Mouse (Mus musculus): ENCODE measurements around the gene Aff3.

The Aff3 gene

GRCm38 (mm10) chr1:38259541-38260338 is 405.0 kb downstream of the Aff3 start:
- DNase-seq, result no peak

DNA sequence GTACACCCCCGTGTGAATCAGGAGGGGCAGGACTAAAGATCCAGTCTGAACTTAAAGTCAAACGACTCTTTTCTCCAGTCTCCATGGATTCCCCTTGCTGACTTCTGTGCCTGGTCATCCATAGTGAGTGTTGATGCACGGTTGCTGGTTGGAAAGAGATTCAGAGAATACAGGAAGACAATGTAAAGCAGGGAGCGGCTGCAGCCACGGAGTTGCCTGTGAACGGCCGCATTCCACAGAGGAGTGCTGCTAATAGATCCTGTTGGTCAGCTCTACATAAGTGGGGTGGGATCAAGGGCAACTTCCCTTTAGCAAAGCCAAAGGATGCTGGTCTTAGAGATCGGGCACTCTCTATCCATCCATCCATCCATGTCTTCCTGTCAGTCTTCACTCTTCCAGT is 410.3 kb downstream of the Aff3 start:
- no peak for DNase-seq

- peak; percentile 50 for DNase-seq
Observed at GRCm38 (mm10) chr1:38252766-38253079, 412.0 kb downstream of the Aff3 start.

GRCm38 (mm10) chr1:38252031-38252765 is 412.6 kb downstream of the Aff3 start:
- no peak for DNase-seq

DNA sequence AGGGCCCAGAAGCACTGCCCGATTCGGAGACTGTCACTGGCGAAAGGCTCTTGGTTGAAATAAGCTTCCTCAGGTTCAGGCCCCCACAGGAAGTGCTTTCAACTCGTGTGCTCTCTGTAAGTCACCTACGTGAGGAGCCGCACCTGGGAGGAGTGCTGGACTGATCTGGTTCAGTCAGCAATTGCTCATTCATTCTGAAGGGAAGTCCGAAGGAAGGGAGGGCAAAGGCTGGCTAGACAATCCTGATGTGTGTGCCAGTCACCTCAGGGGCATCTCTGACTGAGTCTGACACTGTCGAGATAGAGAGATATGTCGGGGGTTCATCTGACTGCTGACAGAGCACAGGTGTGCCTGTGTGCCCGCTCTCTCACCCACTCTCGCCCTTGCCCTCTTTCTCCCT is 413.3 kb downstream of the Aff3 start:
- DNase-seq, result no peak

- no peak for DNase-seq
Observed at GRCm38 (mm10) chr1:38250246-38250645, 414.5 kb downstream of the Aff3 start.

- DNase-seq, result no peak
Observed at GRCm38 (mm10) chr1:38249561-38249960, 415.2 kb downstream of the Aff3 start.

GRCm38 (mm10) chr1:38248027-38248426 is 416.7 kb downstream of the Aff3 start:
- no peak for DNase-seq

GRCm38 (mm10) chr1:38242559-38242958 is 422.2 kb downstream of the Aff3 start:
- DNase-seq, result no peak

DNA sequence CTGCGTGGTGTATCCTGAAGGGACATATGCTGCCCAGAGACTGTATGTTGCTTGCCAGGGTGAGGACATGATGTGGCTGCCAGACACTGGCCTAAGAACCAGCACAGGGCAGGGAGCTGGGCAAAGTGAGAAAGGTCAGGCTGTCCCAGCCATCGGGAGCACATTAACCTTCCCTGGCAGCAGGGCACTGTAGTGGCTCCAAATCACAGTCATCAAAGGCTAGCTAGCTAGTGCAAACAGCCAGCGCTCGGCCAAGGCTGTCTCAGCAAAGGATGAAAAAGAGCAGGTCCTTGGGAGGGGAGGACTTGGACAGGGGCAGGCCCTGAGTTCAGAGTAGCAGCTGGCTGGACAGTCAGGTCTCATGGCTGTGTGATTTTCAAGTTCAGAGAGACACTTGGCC is 423.0 kb downstream of the Aff3 start:
- DNase-seq, result no peak

DNA sequence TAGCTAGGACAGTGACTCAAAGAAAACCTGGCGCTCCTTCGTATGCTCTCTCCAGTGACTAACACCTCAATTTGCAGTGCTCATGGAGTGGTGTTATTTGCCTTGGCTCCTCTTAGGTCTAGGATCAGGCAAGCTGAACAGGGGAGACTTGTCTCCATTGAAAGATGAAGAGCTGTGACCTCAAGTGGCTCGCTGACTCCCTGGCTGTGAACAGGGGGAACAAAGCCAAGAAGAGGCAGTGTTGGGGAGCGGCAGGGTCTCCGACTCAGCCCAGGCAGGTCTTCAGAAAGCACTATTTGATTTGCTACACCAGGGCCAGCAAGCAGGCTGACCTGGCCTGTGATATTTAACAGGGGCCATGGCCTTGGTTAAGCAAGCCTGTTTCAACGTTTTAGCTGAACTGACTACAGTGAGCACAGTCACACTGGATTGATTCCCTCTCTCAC is 423.5 kb downstream of the Aff3 start:
- no peak for DNase-seq

- DNase-seq, result no peak
Observed at GRCm38 (mm10) chr1:38240438-38241220, 424.1 kb downstream of the Aff3 start.

DNA sequence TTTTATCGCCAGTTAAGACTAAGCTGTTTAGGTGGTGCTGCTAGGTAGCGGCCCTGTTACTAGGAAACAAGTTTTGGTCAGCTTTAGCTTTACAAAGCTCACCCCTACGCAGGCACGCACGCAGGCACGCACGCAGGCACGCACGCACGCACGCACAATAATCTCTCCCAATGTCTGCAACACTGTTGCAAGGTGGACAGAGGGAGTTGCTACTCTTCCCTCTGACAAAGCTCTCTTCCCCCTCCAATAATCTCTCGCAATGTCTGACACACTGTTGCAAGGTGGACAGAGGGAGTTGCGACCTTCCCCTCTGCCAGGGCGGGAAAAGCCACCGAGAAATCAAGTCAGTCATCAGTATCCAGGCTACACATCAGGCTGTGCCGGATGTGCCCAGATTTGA is 425.2 kb downstream of the Aff3 start:
- no peak for DNase-seq

DNA sequence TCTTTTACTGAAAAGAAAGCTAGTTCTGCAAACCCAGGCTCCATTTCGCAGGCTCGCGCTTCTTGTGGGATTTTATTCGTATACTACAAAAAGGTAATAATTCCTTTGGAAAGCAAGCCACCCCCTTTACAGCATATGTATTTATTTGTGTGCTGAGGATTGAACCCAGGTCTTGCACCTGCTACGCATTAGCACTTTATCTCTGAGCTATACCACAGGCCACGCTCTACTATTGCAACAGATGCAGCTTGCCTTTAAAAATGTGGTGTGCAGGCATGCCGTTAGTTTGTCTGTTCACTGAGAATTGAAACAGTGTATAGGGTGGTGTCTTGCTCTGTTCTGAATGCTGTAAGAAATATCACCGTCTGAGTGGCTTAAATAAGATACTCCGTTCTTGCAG is 426.9 kb downstream of the Aff3 start:
- no peak for DNase-seq

GRCm38 (mm10) chr1:38237027-38237787 is 427.5 kb downstream of the Aff3 start:
- no peak for DNase-seq

GRCm38 (mm10) chr1:38233121-38233520 is 431.6 kb downstream of the Aff3 start:
- no peak for DNase-seq

DNA sequence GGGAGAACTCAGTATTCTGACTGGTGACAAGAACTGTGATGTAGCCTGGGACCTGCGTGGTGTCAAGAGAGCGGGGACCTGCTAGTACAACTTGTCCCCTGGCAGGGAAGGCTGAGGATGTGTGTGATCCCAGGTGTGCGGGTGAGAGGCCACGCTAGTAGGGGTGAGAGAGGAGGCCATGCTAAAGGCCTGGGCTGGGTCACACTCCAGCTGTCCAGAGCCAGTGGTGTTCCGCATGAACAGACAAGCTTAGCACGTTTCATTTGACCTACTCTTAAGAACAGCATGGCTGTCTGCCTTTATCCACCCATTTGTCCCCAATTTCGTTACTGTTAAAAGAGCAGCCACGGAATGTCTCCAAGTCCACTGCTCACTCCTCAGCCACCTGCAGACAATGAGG is 434.7 kb downstream of the Aff3 start:
- DNase-seq, result no peak

DNA sequence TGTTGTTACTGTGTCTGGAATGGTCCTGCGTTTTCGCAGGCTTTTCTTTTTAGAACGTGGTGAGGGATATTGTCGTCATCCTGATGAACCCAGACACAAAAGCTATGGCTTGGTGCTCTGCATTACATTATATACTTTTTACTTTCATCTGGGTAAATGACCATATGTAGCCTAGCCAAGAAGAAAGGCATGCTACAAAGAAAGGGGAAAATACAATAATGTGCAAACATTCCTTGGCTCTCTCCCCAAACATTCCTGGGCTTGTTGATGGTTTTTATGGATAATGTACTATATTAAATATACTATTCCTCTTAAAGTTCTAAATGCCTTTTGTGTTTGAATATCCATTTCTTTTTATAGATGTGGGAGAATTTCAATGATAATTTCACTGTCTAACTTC is 435.9 kb downstream of the Aff3 start:
- DNase-seq, result no peak

- no peak for DNase-seq
Observed at GRCm38 (mm10) chr1:38225166-38225565, 439.6 kb downstream of the Aff3 start.

DNA sequence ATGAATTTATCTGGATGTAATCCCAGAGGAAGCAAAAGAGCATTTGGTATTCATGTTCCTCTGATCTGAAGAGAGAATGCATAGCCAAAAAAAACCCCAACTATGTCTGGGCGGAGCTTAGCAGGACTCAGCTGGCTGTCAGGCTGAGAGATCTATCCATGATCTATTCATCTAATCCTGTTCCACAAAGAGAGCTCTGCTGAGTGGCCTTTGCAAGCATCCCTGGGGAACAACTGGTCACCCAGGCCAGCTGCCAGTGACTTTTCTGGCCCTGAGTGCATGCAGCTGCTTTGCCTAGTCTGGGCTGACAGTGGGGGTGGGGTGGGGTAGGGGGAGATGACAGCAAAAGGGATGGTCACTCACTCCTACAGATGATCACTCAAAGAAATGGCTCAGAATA is 442.6 kb downstream of the Aff3 start:
- DNase-seq, result no peak

DNA sequence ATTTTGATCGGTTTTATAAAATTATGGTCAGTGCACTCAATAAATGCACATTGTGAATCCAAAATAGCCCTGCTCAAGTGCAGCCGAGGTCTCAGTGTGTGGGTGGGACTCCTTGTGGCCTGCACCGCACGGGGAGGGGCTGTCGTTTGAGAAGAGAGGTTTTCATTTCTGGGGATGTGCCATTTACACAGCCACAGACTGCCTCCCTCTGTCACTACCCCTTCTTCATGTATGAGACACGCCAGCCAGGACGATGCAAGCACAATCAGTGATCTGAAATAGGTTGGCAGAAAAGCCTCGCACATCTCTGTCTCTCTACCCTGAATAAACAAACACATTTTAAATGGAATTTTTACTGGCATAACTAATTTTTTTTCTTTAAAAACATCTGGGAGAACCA is 443.3 kb downstream of the Aff3 start:
- DNase-seq, result no peak

DNA sequence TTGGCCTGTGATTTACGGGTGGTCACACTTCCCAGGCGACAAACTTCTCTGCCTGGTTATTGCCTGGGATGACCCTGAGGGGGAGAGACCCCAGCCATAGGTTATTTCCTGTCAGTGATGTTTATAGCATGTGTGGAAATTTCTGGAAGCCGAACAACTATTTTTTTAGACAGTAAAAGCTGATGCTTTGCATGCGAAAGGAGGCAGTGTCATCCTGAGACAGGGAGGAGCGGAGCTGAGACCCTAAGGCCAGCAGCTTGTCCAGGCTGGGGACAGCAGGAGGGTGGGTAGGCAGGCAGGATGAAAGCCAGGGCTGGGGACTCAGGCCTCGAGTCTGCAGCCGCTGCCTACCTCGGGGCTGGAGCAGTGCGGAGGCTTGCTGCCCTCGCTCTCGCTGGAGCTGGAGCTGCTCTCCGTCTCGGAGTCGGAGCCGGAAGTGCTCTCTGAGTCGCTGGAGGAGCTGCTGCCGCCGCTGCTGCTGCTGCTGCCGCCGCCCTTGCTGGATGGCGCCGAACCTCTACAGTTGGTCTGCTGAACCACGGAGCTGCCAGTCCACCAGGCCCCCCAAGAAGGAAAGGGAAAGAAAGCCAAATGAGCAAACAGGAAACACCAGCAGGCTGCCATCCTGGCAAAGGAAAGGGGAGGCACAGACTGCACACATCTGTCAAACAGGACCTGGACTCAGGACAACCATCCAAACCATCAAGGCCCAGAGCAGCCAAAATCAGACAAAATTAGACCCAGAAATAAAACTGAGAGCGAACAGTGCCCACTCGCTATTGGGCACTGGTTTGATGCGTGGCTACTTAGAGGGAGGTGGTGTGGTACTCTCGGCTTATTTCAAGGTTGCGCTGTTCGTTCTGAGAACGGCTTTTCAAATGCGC is 446.6 kb downstream of the Aff3 start:
- no peak for DNase-seq

All from thymus, postnatal 25 days (tissue).